Mouse (Mus musculus): ENCODE measurements around the gene Cuedc1. TPM values are rescaled to one million over a fixed set of nuclear protein-coding genes. Genes with fewer than 3 reads are reported as not detected.

Cuedc1 gene
- total and polyA plus RNA-seq, 3 experiments: 1.0 to 4.8 TPM; not detected in 1

DNA sequence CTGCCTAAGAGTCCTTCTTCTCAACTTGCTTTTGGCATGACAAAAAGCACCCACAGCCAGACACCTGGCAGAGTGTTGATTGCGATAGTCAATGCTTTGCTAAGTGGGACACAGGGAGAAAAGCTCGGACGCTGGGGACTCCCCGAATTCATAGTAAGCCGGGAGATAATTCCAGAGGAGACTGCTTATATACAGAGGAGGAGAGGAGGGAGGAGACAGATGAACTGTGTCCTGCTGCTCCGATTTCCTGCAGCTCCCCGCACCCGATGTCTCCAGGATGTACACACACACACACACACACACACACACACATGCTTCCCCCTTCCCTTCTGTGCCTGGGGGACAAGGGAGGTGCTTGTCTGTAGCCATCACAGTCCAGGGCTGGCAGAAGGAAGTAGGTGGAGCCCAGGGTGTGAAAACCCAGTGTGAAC is 17.0 kb downstream of the Cuedc1 start:
- no peak overlapping the region for H3K27ac ChIP-seq (ENCODE audit: control insufficient read depth, low read depth, low read length)
- H3K4me3 ChIP-seq (ENCODE audit: control insufficient read depth in 1 of 2, insufficient read depth in 1 of 2, low read depth in 2 of 2, low read length in 2 of 2): no peak overlapping the region
- H3K36me3 ChIP-seq (ENCODE audit: control insufficient read depth in 1 of 2, insufficient read depth in 2 of 2, low read length in 2 of 2): no peaks in the 10 kb centered on the region
- no peak for TF ChIP-seq CHD1 (IDR thresholded peaks at IDR 0.05; ENCODE audit: low read depth, low read length)
- DNase-seq (ENCODE audit: low read depth, low spot score): no peak
- no peaks in the 10 kb centered on the region for H3K79me2 ChIP-seq (ENCODE audit: control insufficient read depth, insufficient read depth, low read length, poor library complexity)
- no peaks in the 10 kb centered on the region for H3K4me1 ChIP-seq (ENCODE audit: control insufficient read depth in 1 of 2, insufficient read depth in 2 of 2, low read length in 2 of 2)
- H3K9me3 ChIP-seq (replicated peaks; ENCODE audit: insufficient read depth, low read length): no peaks in the 10 kb centered on the region
- H3K9ac ChIP-seq (ENCODE audit: control insufficient read depth, low read depth, low read length, poor library complexity, severe bottlenecking): no peak overlapping the region
- H3K27me3 ChIP-seq (ENCODE audit: control insufficient read depth in 1 of 2, insufficient read depth in 2 of 2, low read length in 2 of 2): no peaks in the 10 kb centered on the region; a peak in 1 of 4 replicates

DNA sequence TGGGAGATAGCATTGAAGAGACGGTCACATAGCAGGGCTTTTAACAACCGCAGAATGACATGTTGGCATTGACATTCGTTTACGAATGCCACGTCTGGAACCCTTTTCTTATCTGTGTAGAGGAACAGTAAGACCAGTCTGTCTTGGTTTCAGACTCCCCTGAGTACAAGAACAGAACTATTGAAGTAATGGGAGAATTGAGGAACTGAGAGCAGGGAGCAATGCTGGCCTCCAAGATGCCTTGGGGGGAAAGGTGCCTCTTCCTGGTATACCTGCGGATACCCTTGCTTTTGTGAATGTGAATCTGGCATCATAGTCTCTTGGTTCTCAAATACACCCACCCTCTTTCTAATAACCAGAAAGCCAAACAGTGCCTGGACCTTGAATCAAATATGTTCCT is 18.7 kb downstream of the Cuedc1 start:
- Histone ChIP-seq H3K27me3 (ENCODE audit: control insufficient read depth in 1 of 2, insufficient read depth in 2 of 2, low read length in 2 of 2) (peaks cover 0 to 2% of the 10 kb centered on the region in 2 experiments; a peak in 2 of 4 replicates), H3K4me1 (ENCODE audit: control insufficient read depth in 1 of 2, insufficient read depth in 2 of 2, low read length in 2 of 2) (no peaks in the 10 kb centered on the region), H3K79me2 (ENCODE audit: control insufficient read depth, insufficient read depth, low read length, poor library complexity) (no peaks in the 10 kb centered on the region)

GRCm38 (mm10) chr11:88117356-88118090 is 19.7 kb downstream of the Cuedc1 start:
- no peak for DNase-seq (ENCODE audit: low read depth, low spot score)
- Histone ChIP-seq H3K27ac (ENCODE audit: control insufficient read depth, low read depth, low read length) (no peak overlapping the region), H3K4me1 (ENCODE audit: control insufficient read depth in 1 of 2, insufficient read depth in 2 of 2, low read length in 2 of 2) (no peaks in the 10 kb centered on the region), H3K4me3 (ENCODE audit: control insufficient read depth in 1 of 2, insufficient read depth in 1 of 2, low read depth in 2 of 2, low read length in 2 of 2) (no peak overlapping the region), H3K79me2 (ENCODE audit: control insufficient read depth, insufficient read depth, low read length, poor library complexity) (no peaks in the 10 kb centered on the region), H3K9ac (ENCODE audit: control insufficient read depth, low read depth, low read length, poor library complexity, severe bottlenecking) (no peak overlapping the region), H3K27me3 (ENCODE audit: control insufficient read depth in 1 of 2, insufficient read depth in 2 of 2, low read length in 2 of 2) (peaks cover 0 to 3% of the 10 kb centered on the region in 2 experiments; a peak in 2 of 4 replicates), H3K36me3 (ENCODE audit: control insufficient read depth in 1 of 2, insufficient read depth in 2 of 2, low read length in 2 of 2) (no peaks in the 10 kb centered on the region), H3K9me3 (replicated peaks; ENCODE audit: insufficient read depth, low read length) (no peaks in the 10 kb centered on the region)
- TF ChIP-seq ETS1 (IDR thresholded peaks at IDR 0.05; ENCODE audit: low read depth, low read length): no peak
- no peak for TF ChIP-seq EP300 (IDR thresholded peaks at IDR 0.05; ENCODE audit: low read depth in 1 of 2, low read length in 2 of 2)
- TF ChIP-seq MAX (IDR thresholded peaks at IDR 0.05; ENCODE audit: low read length): no peak
- no peak for TF ChIP-seq E2F4 (IDR thresholded peaks at IDR 0.05; ENCODE audit: borderline replicate concordance, low read depth, low read length)
- no peak for TF ChIP-seq RCOR1 (IDR thresholded peaks at IDR 0.05; ENCODE audit: low read depth, low read length)

More for the DNA sequence above, 18.7 kb downstream of the Cuedc1 start:
- Histone ChIP-seq H3K4me3 (ENCODE audit: control insufficient read depth in 1 of 2, insufficient read depth in 1 of 2, low read depth in 2 of 2, low read length in 2 of 2) (no peak overlapping the region), H3K27ac (ENCODE audit: control insufficient read depth, low read depth, low read length) (no peak overlapping the region), H3K9ac (ENCODE audit: control insufficient read depth, low read depth, low read length, poor library complexity, severe bottlenecking) (no peak overlapping the region), H3K9me3 (replicated peaks; ENCODE audit: insufficient read depth, low read length) (no peaks in the 10 kb centered on the region), H3K36me3 (ENCODE audit: control insufficient read depth in 1 of 2, insufficient read depth in 2 of 2, low read length in 2 of 2) (no peaks in the 10 kb centered on the region)
- TF ChIP-seq UBTF (IDR thresholded peaks at IDR 0.05; ENCODE audit: borderline replicate concordance, insufficient read depth, low read depth, low read length) (no peak), CTCF (IDR thresholded peaks at IDR 0.05 in 2 of 3, conservative IDR thresholded peaks at IDR 0.05 in 1 of 3; ENCODE audit: control insufficient read depth in 1 of 3, insufficient read depth in 1 of 3, low read depth in 2 of 3, low read length in 3 of 3, poor library complexity in 1 of 3, severe bottlenecking in 1 of 3) (0 out of 6 replicates have a peak, but pooled peaks of 1 of the 3 experiments have one; percentile 3)
- no peak for DNase-seq (ENCODE audit: low read depth, low spot score)

Measured in MEL (cell line).